Mouse (Mus musculus): ENCODE data around the gene Olfr780.

- TF ChIP-seq TAL1 (IDR thresholded peaks at IDR 0.05; ENCODE audit: low read length): no peak
- TF ChIP-seq GATA1 (IDR thresholded peaks at IDR 0.05; ENCODE audit: low read length): no peak
Measured at GRCm38 (mm10) chr10:129357307-129357706, 39.4 kb downstream of the Olfr780 start.
